24 mouse cellular contexts compared by ENCODE assay signal in the genomic region with DNA sequence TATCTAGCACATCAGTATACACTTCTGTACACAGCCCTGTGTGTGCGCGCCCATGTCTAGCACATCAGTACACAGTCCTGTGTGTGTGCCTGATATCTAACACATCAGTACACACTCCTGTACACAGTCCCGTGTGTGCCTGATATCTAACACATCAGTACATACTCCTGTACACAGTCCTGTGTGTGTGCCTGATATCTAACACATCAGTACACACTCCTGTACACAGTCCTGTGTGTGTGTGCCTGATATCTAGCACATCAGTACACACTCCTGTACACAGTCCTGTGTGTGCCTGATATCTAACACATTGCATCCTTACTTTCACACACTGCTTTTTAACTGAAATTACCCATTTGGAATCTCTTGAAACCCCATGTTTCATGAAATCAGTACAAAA.
"Had no signal": no experiment of that assay in that cellular context is flagged by ENCODE, and none has a peak within 500 bp of the region (broad histone marks: within the 10 kb centered on the region; RNA-seq: fewer than 3 reads in every experiment).

No protein-coding gene starts in this region.

- H3K27ac ChIP-seq: gastrocnemius, adult 2 months; heart, embryonic 10.5 days; hindbrain, embryonic 10.5 days; hindbrain, embryonic 12.5 days; hindbrain, embryonic 14.5 days; intestine, embryonic 15.5 days; kidney, postnatal 0 days; layer of hippocampus, adult 2 months; left cerebral cortex, adult 2 months; limb, embryonic 10.5 days; limb, embryonic 12.5 days had no signal

- H3K4me1 ChIP-seq: heart, embryonic 10.5 days; heart, embryonic 12.5 days; hindbrain, embryonic 10.5 days; hindbrain, embryonic 12.5 days; intestine, embryonic 15.5 days; limb, embryonic 10.5 days had no signal

- H3K36me3 ChIP-seq: hindbrain, embryonic 12.5 days; intestine, embryonic 15.5 days had no signal

- H3K4me2 ChIP-seq: heart, embryonic 12.5 days; hindbrain, embryonic 12.5 days; hindbrain, embryonic 14.5 days; intestine, embryonic 15.5 days; limb, embryonic 12.5 days had no signal

- H3K9me3 ChIP-seq: heart, embryonic 10.5 days; heart, embryonic 12.5 days; hindbrain, embryonic 10.5 days; hindbrain, embryonic 12.5 days; intestine, embryonic 15.5 days; limb, embryonic 10.5 days; limb, embryonic 12.5 days had no signal

- H3K4me3 ChIP-seq: gastrocnemius, adult 2 months; heart, embryonic 10.5 days; heart, embryonic 12.5 days; hindbrain, embryonic 10.5 days; hindbrain, embryonic 12.5 days; intestine, embryonic 15.5 days; layer of hippocampus, adult 2 months; left cerebral cortex, adult 2 months; limb, embryonic 10.5 days; limb, embryonic 12.5 days had no signal

- ATAC-seq: hindbrain, embryonic 16.5 days; inflammation-experienced regulatory T-cells, adult 6 months; intestine, embryonic 15.5 days; intestine, postnatal 0 days had no signal

- H3K27me3 ChIP-seq: heart, embryonic 12.5 days; hindbrain, embryonic 12.5 days; intestine, embryonic 15.5 days; limb, embryonic 12.5 days had no signal

- DNase-seq: gastrocnemius, adult 2 months; gastrocnemius, postnatal 10 days; gastrocnemius, postnatal 25 days; heart, adult 18-20 months; heart, postnatal 10 days; heart, postnatal 4 days; kidney, adult 18-20 months; kidney, adult 8-10 months; kidney, postnatal 25 days; kidney, postnatal 4 days had no signal

- H3K9ac ChIP-seq: heart, embryonic 12.5 days; hindbrain, embryonic 12.5 days; hindbrain, embryonic 14.5 days; intestine, embryonic 15.5 days; limb, embryonic 12.5 days had no signal
